Mouse (Mus musculus): Measurements from ENCODE around the gene Dpm3. TPM values are rescaled to one million over a fixed set of nuclear protein-coding genes. Genes with fewer than 3 reads are reported as not detected.

Dpm3 gene
- total and polyA plus RNA-seq, 3 experiments = 237 to 271 TPM; not detected in 1

DNA sequence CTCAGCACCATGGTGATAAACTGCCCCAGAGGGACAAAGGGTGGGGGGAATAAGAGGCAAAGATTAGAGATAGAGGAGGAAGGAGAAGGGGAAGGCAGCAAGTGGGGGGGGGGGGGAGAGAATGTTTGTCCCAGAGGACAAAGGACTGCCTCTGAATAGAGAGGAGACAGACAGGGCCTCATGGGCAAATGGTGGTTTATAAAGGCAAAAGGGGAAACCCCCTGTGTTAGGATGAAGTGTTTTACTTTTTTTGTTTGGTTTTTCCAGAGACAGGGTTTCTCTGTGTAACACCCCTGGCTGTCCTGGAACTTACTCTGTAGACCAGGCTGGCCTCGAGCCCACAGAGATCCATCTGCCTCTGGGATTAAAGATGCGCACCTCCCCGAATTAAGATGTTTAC, 1.1 kb downstream of the Dpm3 start:
- Histone ChIP-seq H3K9me3 (replicated peaks; ENCODE audit: insufficient read depth, low read length) (no peaks in the 10 kb centered on the region), H3K79me2 (ENCODE audit: control insufficient read depth, insufficient read depth, low read length, poor library complexity) (no peaks in the 10 kb centered on the region), H3K27me3 (ENCODE audit: control insufficient read depth in 1 of 2, insufficient read depth in 2 of 2, low read length in 2 of 2) (peaks cover 48 to 67% of the 10 kb centered on the region in 2 experiments), H3K4me3 (ENCODE audit: control insufficient read depth in 1 of 2, insufficient read depth in 1 of 2, low read depth in 2 of 2, low read length in 2 of 2) (no peak overlapping the region), H3K27ac (ENCODE audit: control insufficient read depth, low read depth, low read length) (no peak overlapping the region), H3K4me1 (ENCODE audit: control insufficient read depth in 1 of 2, insufficient read depth in 2 of 2, low read length in 2 of 2) (peaks cover 0 to under 1% of the 10 kb centered on the region in 2 experiments; a peak in 1 of 4 replicates), H3K36me3 (ENCODE audit: control insufficient read depth in 1 of 2, insufficient read depth in 2 of 2, low read length in 2 of 2) (peaks cover 0 to 2% of the 10 kb centered on the region in 2 experiments; a peak in 1 of 4 replicates), H3K9ac (ENCODE audit: control insufficient read depth, low read depth, low read length, poor library complexity, severe bottlenecking) (no peak overlapping the region)
- TF ChIP-seq NRF1 (IDR thresholded peaks at IDR 0.05; ENCODE audit: insufficient read depth, low read depth, low read length, poor library complexity, severe bottlenecking) (no peak), HCFC1 (IDR thresholded peaks at IDR 0.05; ENCODE audit: low read depth, low read length) (no peak), E2F4 (IDR thresholded peaks at IDR 0.05; ENCODE audit: borderline replicate concordance, low read depth, low read length) (no peak), RCOR1 (IDR thresholded peaks at IDR 0.05; ENCODE audit: low read depth, low read length) (no peak), USF1 (IDR thresholded peaks at IDR 0.05; ENCODE audit: low read depth, low read length) (no peak), MYC (IDR thresholded peaks at IDR 0.05; ENCODE audit: low read depth, low read length) (no peak), GATA1 (IDR thresholded peaks at IDR 0.05; ENCODE audit: low read depth, low read length) (no peak), POLR2AphosphoS2 (IDR thresholded peaks at IDR 0.05; ENCODE audit: low read length) (no peak), BHLHE40 (IDR thresholded peaks at IDR 0.05; ENCODE audit: borderline replicate concordance, low read depth, low read length) (no peak), POLR2AphosphoS5 (IDR thresholded peaks at IDR 0.05; ENCODE audit: borderline replicate concordance, low read depth, low read length) (no peak), MXI1 (IDR thresholded peaks at IDR 0.05; ENCODE audit: low read depth, low read length) (no peak), USF2 (IDR thresholded peaks at IDR 0.05; ENCODE audit: borderline replicate concordance in 1 of 2, insufficient read depth in 1 of 2, low read depth in 1 of 2, low read length in 2 of 2) (no peak), MEF2A (IDR thresholded peaks at IDR 0.05; ENCODE audit: extremely low read depth, insufficient replicate concordance, low read depth, low read length, poor library complexity, severe bottlenecking) (no peak), POLR2A (IDR thresholded peaks at IDR 0.05; ENCODE audit: control insufficient read depth in 1 of 2, insufficient read depth in 1 of 2, low read depth in 1 of 2, low read length in 2 of 2, poor library complexity in 1 of 2) (no peak), KAT2A (conservative IDR thresholded peaks at IDR 0.05; ENCODE audit: low read depth, low read length) (no peak), SMC3 (IDR thresholded peaks at IDR 0.05; ENCODE audit: low read depth, low read length) (no peak), CHD1 (IDR thresholded peaks at IDR 0.05; ENCODE audit: low read depth, low read length) (no peak), ETS1 (IDR thresholded peaks at IDR 0.05; ENCODE audit: low read depth, low read length) (no peak), UBTF (IDR thresholded peaks at IDR 0.05; ENCODE audit: borderline replicate concordance, insufficient read depth, low read depth, low read length) (no peak), CHD2 (IDR thresholded peaks at IDR 0.05; ENCODE audit: low read length) (no peak)
- no peak for DNase-seq (ENCODE audit: low read depth, low spot score)

DNA sequence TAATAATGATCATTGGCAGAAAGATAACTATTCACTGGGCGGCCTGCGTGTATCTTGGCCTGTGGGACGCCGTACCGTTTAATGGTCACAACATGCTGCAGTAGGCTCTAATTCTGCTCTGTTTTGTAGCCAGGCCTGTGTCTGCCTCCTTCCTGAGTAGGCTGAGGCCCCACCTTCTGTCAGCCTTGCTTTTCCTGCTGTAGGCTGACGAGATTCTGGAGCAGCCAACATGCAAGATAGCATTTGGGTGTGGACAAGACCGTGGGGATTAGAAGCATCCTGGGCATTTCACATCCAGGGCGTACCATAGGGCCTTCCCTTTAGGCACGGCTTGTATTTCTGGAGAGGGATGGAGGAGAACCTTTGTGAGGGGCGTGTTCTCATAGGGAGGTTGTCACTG, 3.3 kb downstream of the Dpm3 start:
- Histone ChIP-seq H3K36me3 (ENCODE audit: control insufficient read depth in 1 of 2, insufficient read depth in 2 of 2, low read length in 2 of 2) (peaks cover 0 to 7% of the 10 kb centered on the region in 2 experiments; a peak in 2 of 4 replicates), H3K9me3 (replicated peaks; ENCODE audit: insufficient read depth, low read length) (no peaks in the 10 kb centered on the region), H3K9ac (ENCODE audit: control insufficient read depth, low read depth, low read length, poor library complexity, severe bottlenecking) (no peak overlapping the region), H3K79me2 (ENCODE audit: control insufficient read depth, insufficient read depth, low read length, poor library complexity) (peaks cover 4% of the 10 kb centered on the region; the same call in 1 of the 2 replicates), H3K27me3 (ENCODE audit: control insufficient read depth in 1 of 2, insufficient read depth in 2 of 2, low read length in 2 of 2) (peaks cover 45 to 64% of the 10 kb centered on the region in 2 experiments), H3K4me3 (ENCODE audit: control insufficient read depth in 1 of 2, insufficient read depth in 1 of 2, low read depth in 2 of 2, low read length in 2 of 2) (no peak overlapping the region), H3K27ac (ENCODE audit: control insufficient read depth, low read depth, low read length) (no peak overlapping the region), H3K4me1 (ENCODE audit: control insufficient read depth in 1 of 2, insufficient read depth in 2 of 2, low read length in 2 of 2) (peaks cover 0 to 7% of the 10 kb centered on the region in 2 experiments; a peak in 1 of 4 replicates)
- TF ChIP-seq EP300 (IDR thresholded peaks at IDR 0.05; ENCODE audit: low read depth in 1 of 2, low read length in 2 of 2) (no peak), ZC3H11A (IDR thresholded peaks at IDR 0.05; ENCODE audit: low read depth, low read length) (no peak), HCFC1 (IDR thresholded peaks at IDR 0.05; ENCODE audit: low read depth, low read length) (no peak), ZKSCAN1 (IDR thresholded peaks at IDR 0.05; ENCODE audit: low read depth, low read length) (no peak), CTCF (IDR thresholded peaks at IDR 0.05 in 2 of 3, conservative IDR thresholded peaks at IDR 0.05 in 1 of 3; ENCODE audit: control insufficient read depth in 1 of 3, insufficient read depth in 1 of 3, low read depth in 2 of 3, low read length in 3 of 3, poor library complexity in 1 of 3, severe bottlenecking in 1 of 3) (no peak), RAD21 (IDR thresholded peaks at IDR 0.05; ENCODE audit: low read depth, low read length) (no peak), POLR2AphosphoS2 (IDR thresholded peaks at IDR 0.05; ENCODE audit: low read length) (no peak), SIN3A (IDR thresholded peaks at IDR 0.05; ENCODE audit: low read length) (no peak), USF2 (IDR thresholded peaks at IDR 0.05; ENCODE audit: borderline replicate concordance in 1 of 2, insufficient read depth in 1 of 2, low read depth in 1 of 2, low read length in 2 of 2) (no peak), ELF1 (IDR thresholded peaks at IDR 0.05; ENCODE audit: low read depth, low read length) (no peak), MYC (IDR thresholded peaks at IDR 0.05; ENCODE audit: low read depth, low read length) (no peak), E2F4 (IDR thresholded peaks at IDR 0.05; ENCODE audit: borderline replicate concordance, low read depth, low read length) (no peak)
- no peak for DNase-seq (ENCODE audit: low read depth, low spot score)

All from MEL (cell line).